Mouse (Mus musculus): ENCODE data around the gene Mex3a.

The Mex3a gene

GRCm38 (mm10) chr3:88543651-88544410 is 11.6 kb downstream of the Mex3a start:
- no peak for DNase-seq (ENCODE audit: low spot score in 2 of 2)

DNA sequence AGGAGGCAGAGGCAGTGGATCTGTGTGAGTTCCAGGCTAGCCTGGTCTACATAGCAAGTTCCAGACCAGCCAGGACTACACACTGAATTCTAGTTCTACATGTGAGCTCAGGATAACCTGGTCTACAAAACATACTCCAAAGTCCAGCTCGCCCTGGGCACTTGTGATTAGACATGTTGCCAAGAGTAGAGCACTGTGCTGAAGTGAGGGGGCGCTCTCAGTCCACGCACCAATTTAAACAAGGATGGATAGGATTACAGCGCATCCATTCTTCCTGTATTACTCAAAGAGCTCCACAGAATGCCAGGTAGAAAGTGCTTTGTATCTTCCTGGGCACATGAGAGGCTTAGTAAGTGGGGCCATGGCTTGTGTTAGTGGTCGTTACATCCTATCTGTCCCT is 12.3 kb downstream of the Mex3a start:
- DNase-seq (ENCODE audit: low spot score in 2 of 2): no peak

DNA sequence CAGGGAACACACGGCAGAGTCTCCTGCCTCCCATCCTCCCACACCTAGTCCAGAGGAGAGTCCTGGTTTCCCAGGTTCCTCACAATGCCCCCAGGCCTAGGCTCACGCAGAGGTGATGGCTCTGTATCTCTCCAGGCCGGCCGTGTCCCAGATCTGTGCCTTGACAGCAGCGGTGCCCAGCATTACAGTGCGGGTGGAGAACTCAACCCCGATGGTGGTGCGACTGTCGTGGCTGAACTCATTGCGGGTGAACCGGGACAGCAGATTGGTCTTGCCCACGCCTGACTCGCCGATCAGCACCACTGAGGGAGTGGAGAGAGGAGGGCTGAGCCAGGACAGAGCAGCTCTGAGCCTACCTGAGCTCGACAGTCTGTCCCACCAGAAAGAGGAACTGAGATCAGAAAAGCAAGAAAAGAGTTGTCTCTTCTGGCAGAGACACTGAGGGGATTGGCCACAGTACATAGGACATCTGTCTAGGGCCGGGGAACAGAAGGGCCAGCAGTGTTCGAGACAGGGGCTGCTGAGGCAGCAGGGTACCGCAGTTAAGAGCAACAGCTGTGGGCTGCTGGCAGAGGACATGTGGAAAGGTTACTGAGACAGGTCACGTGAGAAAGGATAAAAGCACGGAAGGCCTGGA is 12.9 kb downstream of the Mex3a start:
- no peak for DNase-seq (ENCODE audit: low spot score in 2 of 2)

- no peak for DNase-seq (ENCODE audit: low spot score in 2 of 2)
Observed at GRCm38 (mm10) chr3:88546674-88547418, 14.7 kb downstream of the Mex3a start.

GRCm38 (mm10) chr3:88548180-88548917 is 16.2 kb downstream of the Mex3a start, which contains the start of gene Rab25:
Rab25 (minus strand) TSS chr3:88548300.
- DNase-seq (ENCODE audit: low spot score in 2 of 2): no peak

DNA sequence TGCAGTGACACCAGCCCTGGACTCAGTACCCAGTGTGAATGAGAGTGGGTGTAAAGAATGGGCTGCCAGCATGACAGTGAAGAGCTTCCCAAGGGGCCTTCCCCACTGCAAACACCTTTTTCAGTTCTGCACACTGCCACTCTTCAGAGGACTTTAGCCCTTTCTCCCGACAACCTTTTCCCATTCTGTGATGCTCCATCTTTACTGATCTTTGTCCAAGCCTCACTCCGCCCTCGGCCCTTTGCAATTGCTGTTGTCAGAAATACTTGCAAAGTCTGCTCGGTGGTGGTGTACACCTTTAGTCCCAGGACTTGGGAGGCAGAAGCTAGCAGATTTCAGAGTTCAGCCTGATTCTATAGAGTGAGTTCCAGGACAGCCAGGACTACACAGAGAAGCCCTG is 19.4 kb downstream of the Mex3a start:
- DNase-seq (ENCODE audit: low spot score in 2 of 2): no peak

DNA sequence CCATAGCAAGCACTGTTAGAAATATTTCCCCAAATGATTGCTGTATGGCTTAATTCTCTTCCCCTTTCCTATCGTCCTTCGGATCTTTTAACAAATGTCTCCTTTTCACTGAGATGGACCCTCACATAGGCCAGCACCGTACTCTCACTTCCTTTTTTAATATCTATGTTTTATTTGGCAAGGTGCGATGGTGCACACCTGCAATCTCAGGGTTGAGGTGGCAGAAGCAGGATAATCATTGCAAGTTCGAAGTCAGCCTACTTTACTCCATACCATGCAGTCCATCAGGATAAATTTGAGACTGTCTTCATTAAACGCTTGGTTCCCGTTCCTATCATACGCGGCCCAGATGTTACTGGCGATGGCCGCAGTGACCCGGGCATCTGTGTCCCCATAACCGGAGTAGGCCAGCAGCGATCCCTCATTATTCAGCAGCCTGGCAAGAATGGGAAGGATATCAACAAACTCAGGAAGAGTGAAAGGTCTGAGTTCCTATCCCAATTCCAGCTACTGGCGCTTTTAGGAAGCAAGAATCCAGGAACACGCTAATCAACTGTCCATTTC is 20.0 kb downstream of the Mex3a start:
- DNase-seq (ENCODE audit: low spot score in 2 of 2): no peak

GRCm38 (mm10) chr3:88552676-88553524 is 20.7 kb downstream of the Mex3a start, which contains the start of gene Lamtor2:
Lamtor2 (minus strand) TSS chr3:88553074.
- peak; percentile 98 for DNase-seq (ENCODE audit: low spot score in 2 of 2)

DNA sequence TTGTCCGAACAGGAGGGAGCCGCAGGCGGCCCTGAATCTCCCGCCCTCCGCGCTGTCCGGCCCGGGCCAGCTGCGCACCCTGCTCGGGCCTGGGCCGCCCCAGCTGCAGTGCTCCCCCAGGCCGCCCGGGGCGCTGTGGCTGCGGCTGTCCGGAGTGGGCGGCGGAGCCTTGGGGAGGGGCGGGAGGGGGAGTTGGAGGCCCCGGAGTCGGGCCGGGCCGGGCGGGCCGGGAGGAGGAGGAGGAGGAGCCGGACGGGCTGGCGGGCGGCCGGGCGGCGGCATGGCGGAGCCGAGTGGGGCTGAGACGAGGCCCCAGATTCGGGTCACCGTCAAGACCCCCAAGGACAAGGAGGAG is 21.3 kb downstream of the Mex3a start, which contains the start of gene Ubqln4:
Ubqln4 (plus strand) TSS at position 234 of the 355 bp plus-strand sequence.
- peak; percentile 73 to 82 for DNase-seq (ENCODE audit: low spot score in 2 of 2)

GRCm38 (mm10) chr3:88553880-88554586 is 21.8 kb downstream of the Mex3a start:
- peak in 1 of 2 experiments; percentile 34 for DNase-seq (ENCODE audit: low spot score in 2 of 2)

DNA sequence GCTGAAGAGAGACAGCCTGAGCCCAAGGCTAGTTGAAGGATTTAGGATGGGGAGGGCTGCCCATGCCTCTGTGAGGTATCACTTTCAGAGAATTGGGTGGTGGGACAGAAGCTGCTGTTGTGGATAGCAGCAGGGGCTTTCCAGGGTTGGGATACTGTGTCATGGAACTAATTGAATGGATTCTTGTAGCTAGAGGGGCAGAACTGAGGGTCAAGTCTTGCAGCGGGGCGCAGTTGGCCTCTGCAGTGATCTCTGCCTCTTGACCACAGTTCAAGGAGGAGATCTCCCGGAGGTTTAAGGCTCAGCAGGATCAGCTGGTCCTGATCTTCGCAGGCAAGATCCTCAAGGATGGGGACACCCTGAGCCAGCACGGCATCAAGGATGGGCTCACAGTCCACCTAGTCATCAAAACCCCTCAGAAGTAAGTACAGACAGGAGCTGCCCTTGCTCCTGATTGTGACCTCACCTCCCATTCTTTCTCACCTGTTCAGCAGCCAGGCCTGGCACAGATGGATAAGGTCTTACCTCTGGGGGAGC is 22.9 kb downstream of the Mex3a start:
- no peak for DNase-seq (ENCODE audit: low spot score in 2 of 2)

- no peak for DNase-seq (ENCODE audit: low spot score in 2 of 2)
Observed at GRCm38 (mm10) chr3:88555731-88556130, 23.5 kb downstream of the Mex3a start.

- no peak for DNase-seq (ENCODE audit: low spot score in 2 of 2)
Observed at GRCm38 (mm10) chr3:88556616-88557015, 24.4 kb downstream of the Mex3a start.

GRCm38 (mm10) chr3:88559596-88559995 is 27.4 kb downstream of the Mex3a start:
- no peak for DNase-seq (ENCODE audit: low spot score in 2 of 2)

GRCm38 (mm10) chr3:88561989-88562388 is 29.8 kb downstream of the Mex3a start:
- no peak for DNase-seq (ENCODE audit: low spot score in 2 of 2)

DNA sequence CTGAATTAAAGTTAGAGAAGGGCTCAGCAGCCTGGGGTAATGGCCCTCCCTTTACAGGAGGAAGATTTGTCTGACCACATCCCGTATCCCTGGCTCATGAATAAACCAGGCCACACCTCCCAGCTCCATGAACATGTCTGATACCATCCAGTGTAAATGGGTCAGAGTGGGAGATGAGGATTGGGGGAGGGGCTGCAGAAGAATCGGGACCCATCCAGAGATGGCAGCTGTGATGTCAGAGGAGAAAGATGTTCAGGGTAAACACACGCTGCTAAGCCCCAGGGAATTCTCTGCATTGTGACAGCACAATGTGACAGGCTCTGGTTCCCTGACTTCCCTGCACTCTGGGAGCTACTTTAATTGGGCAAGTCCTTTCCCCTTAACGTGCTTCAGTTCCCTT is 31.2 kb downstream of the Mex3a start:
- DNase-seq (ENCODE audit: low spot score in 2 of 2): no peak

GRCm38 (mm10) chr3:88563966-88564365 is 31.8 kb downstream of the Mex3a start:
- DNase-seq (ENCODE audit: low spot score in 2 of 2): no peak

GRCm38 (mm10) chr3:88566116-88566515 is 33.9 kb downstream of the Mex3a start:
- DNase-seq (ENCODE audit: low spot score in 2 of 2): no peak

DNA sequence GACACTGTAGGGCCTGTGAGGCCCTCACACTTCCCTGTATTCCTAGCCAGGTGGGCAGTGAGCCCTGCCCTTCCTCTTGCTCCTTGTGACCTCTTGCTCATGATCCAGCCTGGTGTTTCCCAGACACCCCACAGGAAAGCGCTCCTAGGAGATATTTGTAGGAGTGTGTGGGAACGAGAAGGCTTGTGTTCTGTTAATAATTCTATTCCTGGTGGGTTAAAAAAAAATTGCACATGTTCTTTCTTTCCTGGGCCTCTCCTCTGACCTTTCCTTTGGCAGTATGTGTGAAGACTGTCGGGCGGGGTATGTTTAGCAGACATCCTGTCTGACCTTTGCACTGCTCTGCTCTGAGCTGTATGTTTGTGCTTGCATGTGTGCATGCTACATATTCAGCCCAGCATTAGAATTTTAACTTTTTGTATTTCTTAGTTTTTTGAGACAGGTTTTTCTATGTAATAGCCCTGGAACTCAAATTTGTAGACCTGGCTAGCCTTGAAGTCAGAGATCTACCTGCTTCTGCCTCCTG is 34.4 kb downstream of the Mex3a start:
- no peak for DNase-seq (ENCODE audit: low spot score in 2 of 2)
